Mouse (Mus musculus) limb, embryonic 10.5 days (tissue): ENCODE data around the gene Gm3233. TPM values are rescaled to one million over a fixed set of nuclear protein-coding genes. Genes with fewer than 3 reads are reported as not detected.
"Not testable (repeated sequence)": the region's sequence is repeated elsewhere in the genome, so short reads cannot be mapped to it uniquely, and the experiment has no call there.

Experiments
- DNase-seq: peaks from one replicate; pipeline ENCODE4 v3.0.0-alpha.2; 2017; ENCODE audit warnings: low spot score
- H3K27ac ChIP-seq: fragments of 300-500 bp; sonication (generic); 2 replicates; pipeline ENCODE4 v1.5.1; 2016; ENCODE audit warnings: mild to moderate bottlenecking
- H3K27me3 ChIP-seq: fragments of 300-500 bp; sonication (generic); 2 replicates; pipeline ENCODE4 v1.6.1; 2016; ENCODE audit warnings: low read depth, mild to moderate bottlenecking; ENCODE audit not compliant: poor library complexity, severe bottlenecking
- H3K36me3 ChIP-seq: fragments of 300-500 bp; sonication (generic); 2 replicates; pipeline ENCODE4 v1.6.1; 2016; ENCODE audit warnings: mild to moderate bottlenecking, moderate library complexity
- H3K4me1 ChIP-seq: fragments of 300-500 bp; sonication (generic); 2 replicates; pipeline ENCODE4 v1.6.1; 2016
- H3K4me3 ChIP-seq: fragments of 300-500 bp; sonication (generic); 2 replicates; pipeline ENCODE4 v1.5.1; 2016; ENCODE audit warnings: mild to moderate bottlenecking, moderate library complexity
- H3K9me3 ChIP-seq: fragments of 300-500 bp; sonication (generic); replicated peaks from 2 replicates; pipeline ENCODE4 v1.6.1; 2016; ENCODE audit warnings: mild to moderate bottlenecking
- WGBS: fragments of 180-500 bp; shearing (Covaris S2); methylation state at CpG from one replicate; pipeline ENCODE4 v1.1.7; 2016; 5-methylcytosine and 5-hydroxymethylcytosine counted together
- polyA plus RNA-seq: library from polyadenylated mRNA; unstranded; fragments of >200 nt; fragmentation: Nextera tagmentation; extraction: Ambion mirVana; gene quantifications from 2 replicates; pipeline ENCODE4 v1.2.1, GENCODE M21; 2016

Gm3233 gene
- polyA plus RNA-seq, 1 experiment from 2014 or later = not detected

- no peaks in the 10 kb centered on the region for H3K9me3 ChIP-seq
- no peaks in the 10 kb centered on the region for H3K36me3 ChIP-seq
- H3K4me3 ChIP-seq = no peak within 1 kb of the TSS
- DNase-seq = no peak
- H3K27me3 ChIP-seq = no peaks in the 10 kb centered on the region
- no peak within 1 kb of the TSS for H3K27ac ChIP-seq
- 85% methylated on average over 1 of the region's 1 CpGs for WGBS
- 0 out of 2 replicates have a peak, but pooled peaks cover 2% of the 10 kb centered on the region for H3K4me1 ChIP-seq
Measured at GRCm38 (mm10) chr10:77715507-77715906, 44.0 kb downstream of the Gm3233 start, which contains the start of gene Gm10142. TSS of gene Gm10142 (plus strand) at chr10:77715807.

DNA sequence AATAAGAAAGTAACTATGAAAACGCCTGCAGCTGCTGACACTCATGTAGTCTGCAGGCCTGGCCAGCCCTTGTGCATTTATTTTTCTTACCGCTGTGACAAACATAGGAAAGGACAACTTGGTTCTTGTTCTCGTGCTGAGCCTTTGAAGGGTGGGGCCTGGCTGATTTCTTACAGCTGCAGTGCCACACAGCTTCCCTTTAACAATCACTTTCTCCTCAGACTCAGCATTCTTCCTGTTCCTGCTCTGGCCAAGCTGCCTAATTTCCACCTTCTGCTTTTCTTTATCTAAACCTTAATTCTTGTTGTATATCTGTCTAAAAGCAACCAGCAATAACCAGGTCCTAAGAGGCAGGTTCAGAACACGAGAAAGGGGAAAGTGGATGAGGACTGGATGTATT lies 45.7 kb downstream of the Gm3233 start:
- no peak overlapping the region for H3K4me3 ChIP-seq
- H3K4me1 ChIP-seq = 0 out of 2 replicates have a peak, but pooled peaks cover 2% of the 10 kb centered on the region
- DNase-seq = no peak
- H3K9me3 ChIP-seq = no peaks in the 10 kb centered on the region
- no peak overlapping the region for H3K27ac ChIP-seq
- no peaks in the 10 kb centered on the region for H3K36me3 ChIP-seq
- 73% methylated on average over 4 of the region's 4 CpGs for WGBS
- no peaks in the 10 kb centered on the region for H3K27me3 ChIP-seq

GRCm38 (mm10) chr10:77711157-77711556 lies 48.3 kb downstream of the Gm3233 start, which contains the start of gene Gm10024:
TSS of gene Gm10024 (plus strand) at chr10:77711457.
- not testable (repeated sequence) for H3K36me3 ChIP-seq, H3K4me3 ChIP-seq, H3K4me1 ChIP-seq, H3K27me3 ChIP-seq, H3K27ac ChIP-seq, DNase-seq, H3K9me3 ChIP-seq

DNA sequence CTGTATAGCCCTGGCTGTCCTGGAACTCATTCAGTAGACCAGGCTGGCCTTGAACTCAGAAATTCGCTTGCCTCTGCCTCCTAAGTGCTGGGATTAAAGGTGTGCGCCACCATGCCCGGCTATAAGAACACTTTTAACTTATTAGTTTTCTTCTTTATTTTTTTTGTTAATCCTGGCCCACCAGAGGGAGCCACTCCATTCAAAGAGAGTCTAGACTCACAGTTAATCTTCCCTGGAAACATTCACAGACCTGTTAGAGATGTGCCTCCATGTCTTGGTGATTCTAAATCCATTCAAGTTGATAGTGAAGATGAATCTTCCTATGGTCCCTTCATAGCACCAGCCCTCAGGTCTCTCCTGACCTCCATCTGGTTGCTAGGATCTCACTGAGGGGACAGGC lies 49.7 kb downstream of the Gm3233 start:
- no peak for DNase-seq
- Histone ChIP-seq H3K4me1 (0 out of 2 replicates have a peak, but pooled peaks cover 2% of the 10 kb centered on the region), H3K27me3 (no peaks in the 10 kb centered on the region), H3K9me3 (0 out of 2 replicates have a peak, but pooled peaks cover 3% of the 10 kb centered on the region), H3K36me3 (no peaks in the 10 kb centered on the region), H3K4me3 (no peak overlapping the region), H3K27ac (no peak overlapping the region)
- 76% methylated on average over 3 of the region's 3 CpGs for WGBS

Other genes starting within 250 kb of the Gm3233 start
- 51.0 and 51.8 TPM in 2 replicates for gene Fam207a, start 243.9 kb downstream of the Gm3233 start, polyA plus RNA-seq
- gene Itgb2, start 229.4 kb downstream of the Gm3233 start, polyA plus RNA-seq = 0.75 and 0.85 TPM in 2 replicates
- 64.0 and 73.7 TPM in 2 replicates for gene Pttg1ip, start 178.0 kb downstream of the Gm3233 start, polyA plus RNA-seq
- 400 and 420 TPM in 2 replicates for gene Sumo3, start 153.6 kb downstream of the Gm3233 start, polyA plus RNA-seq
- 1.6 and 1.7 TPM in 2 replicates for gene Gm49325, start 153.5 kb downstream of the Gm3233 start, polyA plus RNA-seq
- gene Ube2g2, start 137.4 kb downstream of the Gm3233 start, polyA plus RNA-seq = 98.4 and 104 TPM in 2 replicates
- 0.59 and 0.74 TPM in 2 replicates for gene Tspear, start 73.1 kb downstream of the Gm3233 start, polyA plus RNA-seq
- gene Gm19402, start 68.9 kb downstream of the Gm3233 start, polyA plus RNA-seq = not detected in 2 replicates
- not detected in 2 replicates for gene Gm9508, start 62.4 kb downstream of the Gm3233 start, polyA plus RNA-seq
- gene Gm10272, start 53.1 kb downstream of the Gm3233 start, polyA plus RNA-seq = not detected in 2 replicates
- gene Gm10024, start 48.2 kb downstream of the Gm3233 start, polyA plus RNA-seq = not detected in 2 replicates
- gene Gm10142, start 43.9 kb downstream of the Gm3233 start, polyA plus RNA-seq = not detected in 2 replicates
- gene Krtap12-1, start 39.1 kb downstream of the Gm3233 start, polyA plus RNA-seq = not detected in 2 replicates
- gene Gm10100, start 33.2 kb downstream of the Gm3233 start, polyA plus RNA-seq = not detected in 2 replicates
- not detected in 2 replicates for gene Gm18596, start 17.0 kb downstream of the Gm3233 start, polyA plus RNA-seq
- not detected in 2 replicates for gene Gm9736, start 8.3 kb downstream of the Gm3233 start, polyA plus RNA-seq
- gene Gm3238, start 11.6 kb upstream of the Gm3233 start, polyA plus RNA-seq = not detected in 2 replicates
- not detected in 2 replicates for gene Gm7138, start 17.3 kb upstream of the Gm3233 start, polyA plus RNA-seq
- gene Gm3250, start 22.9 kb upstream of the Gm3233 start, polyA plus RNA-seq = not detected in 2 replicates
- not detected in 2 replicates for gene Gm7137, start 28.5 kb upstream of the Gm3233 start, polyA plus RNA-seq
- not detected in 2 replicates for gene Gm9639, start 35.4 kb upstream of the Gm3233 start, polyA plus RNA-seq
- gene Gm19668, start 39.5 kb upstream of the Gm3233 start, polyA plus RNA-seq = not detected in 2 replicates
- gene Gm9507, start 52.2 kb upstream of the Gm3233 start, polyA plus RNA-seq = not detected in 2 replicates
- not detected in 2 replicates for gene Gm2696, start 55.0 kb upstream of the Gm3233 start, polyA plus RNA-seq
- not detected in 2 replicates for gene Krtap10-4, start 67.4 kb upstream of the Gm3233 start, polyA plus RNA-seq
- gene Krtap10-10, start 76.3 kb upstream of the Gm3233 start, polyA plus RNA-seq = not detected in 2 replicates
- gene Gm36176, start 87.1 kb upstream of the Gm3233 start, polyA plus RNA-seq = not detected in 2 replicates
- not detected in 2 replicates for gene Gm10318, start 93.2 kb upstream of the Gm3233 start, polyA plus RNA-seq
- not detected in 2 replicates for gene Gm3285, start 102.3 kb upstream of the Gm3233 start, polyA plus RNA-seq
- 1.5 and 1.7 TPM in 2 replicates for gene Lrrc3, start 142.9 kb upstream of the Gm3233 start, polyA plus RNA-seq
- gene Trpm2, start 210.9 kb upstream of the Gm3233 start, polyA plus RNA-seq = 0.16 and 0.23 TPM in 2 replicates
- 29.4 and 32.2 TPM in 2 replicates for gene 1810043G02Rik, start 218.8 kb upstream of the Gm3233 start, polyA plus RNA-seq